Mouse (Mus musculus) MEL (cell line): Measurements from ENCODE around the gene 4833420G17Rik. TPM values are rescaled to one million over a fixed set of nuclear protein-coding genes. Genes with fewer than 3 reads are reported as not detected.

Source experiments
- DNase-seq: peaks from one replicate; pipeline ENCODE4 v3.0.0; 2011; ENCODE audit warnings: low read depth, low spot score
- H3K27ac ChIP-seq: 2 replicates; pipeline ENCODE4 v1.5.1; 2012; ENCODE audit warnings: low read depth, mild to moderate bottlenecking, control low read depth, low read length, moderate library complexity; ENCODE audit not compliant: control insufficient read depth
- H3K27me3 ChIP-seq, 2 experiments: fragments of 150-350 bp in 1 of 2; sonication (generic) in 1 of 2; 2 replicates each; pipeline ENCODE4 v1.6.1; 2012; ENCODE audit warnings: low read length in 2 of 2, mild to moderate bottlenecking in 2 of 2, improper control_type of control experiment in 1 of 2, moderate library complexity in 1 of 2; ENCODE audit not compliant: insufficient read depth in 2 of 2, control insufficient read depth in 1 of 2
- H3K36me3 ChIP-seq, 2 experiments: 2 replicates each; pipeline ENCODE4 v1.6.1; 2012 to 2014; ENCODE audit warnings: low read length in 2 of 2, improper control_type of control experiment in 1 of 2, inconsistent platforms in 1 of 2, mild to moderate bottlenecking in 1 of 2; ENCODE audit not compliant: insufficient read depth in 2 of 2, control insufficient read depth in 1 of 2
- H3K4me1 ChIP-seq, 2 experiments: fragments of 150-350 bp in 1 of 2; sonication (generic) in 1 of 2; 2 replicates each; pipeline ENCODE4 v1.6.1; 2012; ENCODE audit warnings: low read length in 2 of 2, improper control_type of control experiment in 1 of 2, mild to moderate bottlenecking in 1 of 2; ENCODE audit not compliant: insufficient read depth in 2 of 2, control insufficient read depth in 1 of 2
- H3K4me3 ChIP-seq, 2 experiments: fragments of 150-350 bp in 1 of 2; sonication (generic) in 1 of 2; 2 replicates each; pipeline ENCODE4 v1.5.1; 2012; ENCODE audit warnings: low read depth in 2 of 2, low read length in 2 of 2, mild to moderate bottlenecking in 2 of 2, moderate library complexity in 2 of 2, control low read depth in 1 of 2, improper control_type of control experiment in 1 of 2; ENCODE audit not compliant: control insufficient read depth in 1 of 2, insufficient read depth in 1 of 2
- H3K79me2 ChIP-seq: 2 replicates; pipeline ENCODE4 v1.6.1; 2012; ENCODE audit warnings: mild to moderate bottlenecking, low read length, moderate library complexity; ENCODE audit not compliant: control insufficient read depth, poor library complexity, insufficient read depth
- H3K9ac ChIP-seq: 2 replicates; pipeline ENCODE4 v1.6.1; 2012; ENCODE audit warnings: low read depth, mild to moderate bottlenecking, control low read depth, low read length, moderate library complexity; ENCODE audit not compliant: control insufficient read depth, poor library complexity, severe bottlenecking
- H3K9me3 ChIP-seq: fragments of 150-350 bp; sonication (generic); replicated peaks from 2 replicates; pipeline ENCODE4 v1.6.1; 2012; ENCODE audit warnings: mild to moderate bottlenecking, low read length, improper control_type of control experiment, moderate library complexity; ENCODE audit not compliant: insufficient read depth
- BHLHE40 ChIP-seq: IDR thresholded peaks from 2 replicates; pipeline ENCODE4 v1.6.1; 2012; ENCODE audit warnings: low read depth, mild to moderate bottlenecking, inconsistent platforms, low read length, improper control_type of control experiment, borderline replicate concordance
- CHD2 ChIP-seq: IDR thresholded peaks from 2 replicates; pipeline ENCODE4 v1.6.1; 2011; ENCODE audit warnings: low read length, improper control_type of control experiment
- CTCF ChIP-seq, 3 experiments: IDR thresholded peaks in 2 of 3; conservative IDR thresholded peaks in 1 of 3; 2 replicates each; pipeline ENCODE4 v1.5.1; 2011 to 2012; ENCODE audit warnings: low read length in 3 of 3, low read depth in 2 of 3, mild to moderate bottlenecking in 2 of 3, improper control_type of control experiment in 1 of 3, inconsistent platforms in 1 of 3, mixed read lengths in 1 of 3, moderate library complexity in 1 of 3; ENCODE audit not compliant: control insufficient read depth in 1 of 3, insufficient read depth in 1 of 3, poor library complexity in 1 of 3, severe bottlenecking in 1 of 3
- E2F4 ChIP-seq: IDR thresholded peaks from 2 replicates; pipeline ENCODE4 v1.6.1; 2011; ENCODE audit warnings: low read depth, low read length, improper control_type of control experiment, borderline replicate concordance
- ELF1 ChIP-seq: IDR thresholded peaks from 2 replicates; pipeline ENCODE4 v1.6.1; 2014; ENCODE audit warnings: low read depth, mild to moderate bottlenecking, inconsistent platforms, low read length, improper control_type of control experiment, moderate library complexity
- EP300 ChIP-seq, 2 experiments: IDR thresholded peaks; 2 replicates each; pipeline ENCODE4 v1.6.1; 2011; ENCODE audit warnings: improper control_type of control experiment in 2 of 2, low read length in 2 of 2, low read depth in 1 of 2, mild to moderate bottlenecking in 1 of 2
- ETS1 ChIP-seq: IDR thresholded peaks from 2 replicates; pipeline ENCODE4 v1.6.1; 2012; ENCODE audit warnings: low read depth, mild to moderate bottlenecking, inconsistent platforms, low read length, improper control_type of control experiment, moderate library complexity
- GABPA ChIP-seq: IDR thresholded peaks from 2 replicates; pipeline ENCODE4 v1.6.1; 2012; ENCODE audit warnings: low read depth, mild to moderate bottlenecking, inconsistent platforms, low read length, improper control_type of control experiment, moderate library complexity
- HCFC1 ChIP-seq: IDR thresholded peaks from 2 replicates; pipeline ENCODE4 v1.6.1; 2012; ENCODE audit warnings: low read depth, mild to moderate bottlenecking, inconsistent platforms, low read length, improper control_type of control experiment, moderate library complexity
- JUND ChIP-seq: IDR thresholded peaks from 2 replicates; pipeline ENCODE4 v1.6.1; 2011; ENCODE audit warnings: low read depth, mild to moderate bottlenecking, improper control_type of control experiment, low read length
- KAT2A ChIP-seq: conservative IDR thresholded peaks from 2 replicates; pipeline ENCODE4 v1.6.1; 2012; ENCODE audit warnings: low read depth, low read length, improper control_type of control experiment, inconsistent platforms
- MAFK ChIP-seq: IDR thresholded peaks from 2 replicates; pipeline ENCODE4 v1.6.1; 2011; ENCODE audit warnings: low read depth, mild to moderate bottlenecking, low read length, improper control_type of control experiment, borderline replicate concordance
- MAZ ChIP-seq: IDR thresholded peaks from 2 replicates; pipeline ENCODE4 v1.6.1; 2012; ENCODE audit warnings: low read depth, mild to moderate bottlenecking, inconsistent platforms, low read length, improper control_type of control experiment
- MEF2A ChIP-seq: IDR thresholded peaks from 2 replicates; pipeline ENCODE4 v1.6.1; 2014; ENCODE audit warnings: low read depth, mild to moderate bottlenecking, inconsistent platforms, low read length, improper control_type of control experiment; ENCODE audit not compliant: poor library complexity, insufficient replicate concordance, severe bottlenecking; ENCODE audit errors: extremely low read depth
- MXI1 ChIP-seq: IDR thresholded peaks from 2 replicates; pipeline ENCODE4 v1.6.1; 2011; ENCODE audit warnings: mild to moderate bottlenecking, low read depth, low read length, improper control_type of control experiment
- MYB ChIP-seq: IDR thresholded peaks from 2 replicates; pipeline ENCODE4 v1.6.1; 2011; ENCODE audit warnings: mild to moderate bottlenecking, low read depth, low read length, improper control_type of control experiment
- NELFE ChIP-seq: IDR thresholded peaks from 2 replicates; pipeline ENCODE4 v1.6.1; 2011; ENCODE audit warnings: low read depth, low read length, improper control_type of control experiment
- POLR2A ChIP-seq, 2 experiments: IDR thresholded peaks; 2 replicates each; pipeline ENCODE4 v1.6.1; 2011 to 2012; ENCODE audit warnings: low read length in 2 of 2, mild to moderate bottlenecking in 2 of 2, control low read depth in 1 of 2, improper control_type of control experiment in 1 of 2, low read depth in 1 of 2, moderate library complexity in 1 of 2; ENCODE audit not compliant: control insufficient read depth in 1 of 2, insufficient read depth in 1 of 2, poor library complexity in 1 of 2
- POLR2AphosphoS2 ChIP-seq: IDR thresholded peaks from 2 replicates; pipeline ENCODE4 v1.6.1; 2011; ENCODE audit warnings: low read length, improper control_type of control experiment
- RAD21 ChIP-seq: IDR thresholded peaks from 2 replicates; pipeline ENCODE4 v1.6.1; 2011; ENCODE audit warnings: mild to moderate bottlenecking, low read depth, low read length, improper control_type of control experiment
- SIN3A ChIP-seq: IDR thresholded peaks from 2 replicates; pipeline ENCODE4 v1.6.1; 2012; ENCODE audit warnings: low read length, improper control_type of control experiment, inconsistent platforms
- SMC3 ChIP-seq: IDR thresholded peaks from 2 replicates; pipeline ENCODE4 v1.6.1; 2011; ENCODE audit warnings: low read depth, low read length, improper control_type of control experiment
- TBP ChIP-seq: IDR thresholded peaks from 2 replicates; pipeline ENCODE4 v1.8.0; 2011; ENCODE audit warnings: low read depth, low read length, improper control_type of control experiment
- TCF12 ChIP-seq: IDR thresholded peaks from 2 replicates; pipeline ENCODE4 v1.6.1; 2014; ENCODE audit warnings: low read depth, mild to moderate bottlenecking, inconsistent platforms, low read length, improper control_type of control experiment, moderate library complexity
- ZMIZ1 ChIP-seq: IDR thresholded peaks from 2 replicates; pipeline ENCODE4 v1.6.1; 2012; ENCODE audit warnings: low read depth, mild to moderate bottlenecking, inconsistent platforms, low read length, improper control_type of control experiment, moderate library complexity
- polyA plus RNA-seq, 2 experiments: library from polyadenylated mRNA; stranded (reverse) in 1 of 2; unstranded in 1 of 2; fragments of >175 nt in 1 of 2; fragments of >200 nt in 1 of 2; gene quantifications; 2 replicates each; pipeline versions ENCODE4 v1.2.1 to v1.2.4; 2012; ENCODE audit warnings: low replicate concordance in 2 of 2, low read depth in 1 of 2; ENCODE audit not compliant: insufficient read length in 2 of 2, insufficient read depth in 1 of 2, missing spikeins in 1 of 2
- total RNA-seq: library from RNA; depleted of rRNA; stranded (reverse); fragments of 300-350 nt; gene quantifications from 2 replicates; pipeline ENCODE4 v1.2.3, GENCODE M21; 2012; rRNA removed

Gene 4833420G17Rik
- total RNA-seq (11.1 and 12.0 TPM in 2 replicates), polyA plus RNA-seq (10 to 100 TPM in 1 of 2 experiments, not detected in 1; 16.7 TPM)

GRCm38 (mm10) chr13:119462596-119463560 is at the start of gene 4833420G17Rik:
Gene 4833420G17Rik, plus strand, starts transcription at chr13:119462768.
- Histone ChIP-seq H3K79me2 (peaks cover 13% of the 10 kb centered on the region), H3K36me3 (peaks cover 1 to 9% of the 10 kb centered on the region in 2 experiments; a peak in 3 of 4 replicates), H3K4me1 (peaks cover 0 to 5% of the 10 kb centered on the region in 2 experiments; a peak in 2 of 4 replicates), H3K9me3 (no peaks in the 10 kb centered on the region), H3K9ac (peak within 1 kb of the TSS; percentile 81), H3K27ac (peak within 1 kb of the TSS; percentile 88), H3K27me3 (no peaks in the 10 kb centered on the region), H3K4me3 (peak within 1 kb of the TSS; percentile 65 to 66)
- TF ChIP-seq TCF12: peak; percentile 56; the same call in 1 of the 2 replicates
- TF ChIP-seq HCFC1: peak; percentile 90
- TF ChIP-seq CTCF (IDR thresholded peaks at IDR 0.05 in 2 of 3, conservative IDR thresholded peaks at IDR 0.05 in 1 of 3; ENCODE audit: control insufficient read depth in 1 of 3, insufficient read depth in 1 of 3, low read depth in 2 of 3, low read length in 3 of 3, poor library complexity in 1 of 3, severe bottlenecking in 1 of 3): no peak
- no peak for TF ChIP-seq MYB
- no peak for TF ChIP-seq SMC3
- no peak for TF ChIP-seq CHD2
- TF ChIP-seq BHLHE40: no peak
- no peak for TF ChIP-seq GABPA
- peak; percentile 89 for TF ChIP-seq NELFE
- TF ChIP-seq POLR2AphosphoS2: peak; percentile 88
- TF ChIP-seq MAFK: no peak
- peak; percentile 97 for TF ChIP-seq ELF1
- peak; percentile 91 for TF ChIP-seq SIN3A
- TF ChIP-seq ZMIZ1: peak; percentile 61
- no peak for TF ChIP-seq MEF2A
- TF ChIP-seq EP300 (IDR thresholded peaks at IDR 0.05; ENCODE audit: low read depth in 1 of 2, low read length in 2 of 2): 0 out of 4 replicates have a peak, but pooled peaks of 1 of the 2 experiments have one; percentile 11
- TF ChIP-seq MAZ: peak; percentile 80; the same call in 1 of the 2 replicates
- TF ChIP-seq ETS1: peak; percentile 37; the same call in 1 of the 2 replicates
- no peak for TF ChIP-seq E2F4
- TF ChIP-seq MXI1: peak; percentile 74
- peak; percentile 50 to 94; a peak in 3 of 4 replicates for TF ChIP-seq POLR2A (IDR thresholded peaks at IDR 0.05; ENCODE audit: control insufficient read depth in 1 of 2, insufficient read depth in 1 of 2, low read depth in 1 of 2, low read length in 2 of 2, poor library complexity in 1 of 2)
- no peak for TF ChIP-seq RAD21
- 0 out of 2 replicates have a peak, but pooled peaks have one; percentile 11 for TF ChIP-seq JUND
- peak; percentile 70; the same call in 1 of the 2 replicates for TF ChIP-seq TBP
- TF ChIP-seq KAT2A: peak; percentile 61; the same call in 1 of the 2 replicates
- peak; percentile 97 for DNase-seq
